Mouse (Mus musculus) liver, embryonic 14.5 days (tissue): ENCODE results near the gene Dalrd3.

Source experiments
- CTCF ChIP-seq: IDR thresholded peaks from 2 replicates; pipeline ENCODE4 v1.5.1; 2016; ENCODE audit warnings: antibody characterized with exemption, low read depth, control low read depth
- EP300 ChIP-seq: IDR thresholded peaks from 2 replicates; pipeline ENCODE4 v1.6.1; 2016; ENCODE audit warnings: antibody characterized with exemption, low read depth

- no peak for TF ChIP-seq CTCF
- TF ChIP-seq EP300 = no peak
These were observed 29.4 kb downstream of the Dalrd3 start for GRCm38 (mm10) chr9:108599021-108599566.
